Mouse (Mus musculus): ENCODE measurements around the gene Ercc4. TPM values are rescaled to one million over a fixed set of nuclear protein-coding genes. Genes with fewer than 3 reads are reported as not detected.

The Ercc4 gene
- polyA plus RNA-seq, 2 experiments, result 3.1 TPM

GRCm38 (mm10) chr16:13161516-13161915 lies 52.0 kb downstream of the Ercc4 start:
- H3K27ac ChIP-seq, result no peak overlapping the region
- 64% methylated on average over 5 of the region's 5 CpGs for WGBS (ENCODE audit: insufficient replicate concordance)
- no peak overlapping the region for H3K4me2 ChIP-seq (ENCODE audit: low read depth)
- DNase-seq (ENCODE audit: low read depth in 3 of 3, low spot score in 3 of 3), result no peak
- TF ChIP-seq CTCF (IDR thresholded peaks at IDR 0.05; ENCODE audit: low read depth), result no peak
- TF ChIP-seq EP300 (IDR thresholded peaks at IDR 0.05; ENCODE audit: low read depth), result no peak
- no peaks in the 10 kb centered on the region for H3K4me1 ChIP-seq (replicated peaks; ENCODE audit: control insufficient read depth in 2 of 2, insufficient read depth in 2 of 2, low read length in 1 of 2)
- no peak overlapping the region for H3K4me3 ChIP-seq (ENCODE audit: insufficient read depth in 1 of 2, low read depth in 2 of 2, low read length in 2 of 2)
- no peaks in the 10 kb centered on the region for H3K36me3 ChIP-seq (replicated peaks; ENCODE audit: control insufficient read depth, insufficient read depth, low read depth)
- no peak for ATAC-seq (ENCODE audit: insufficient read depth)
- H3K27me3 ChIP-seq (ENCODE audit: control insufficient read depth, insufficient read depth, low read length), result no peaks in the 10 kb centered on the region
- H3K9ac ChIP-seq (replicated peaks), result no peak overlapping the region
- no peaks in the 10 kb centered on the region for H3K9me3 ChIP-seq (ENCODE audit: control insufficient read depth, low read length)

- WGBS (ENCODE audit: insufficient replicate concordance), result 39% methylated on average over 3 of the region's 3 CpGs
- no peak overlapping the region for H3K4me3 ChIP-seq (ENCODE audit: insufficient read depth in 1 of 2, low read depth in 2 of 2, low read length in 2 of 2)
- no peaks in the 10 kb centered on the region for H3K4me1 ChIP-seq (replicated peaks; ENCODE audit: control insufficient read depth in 2 of 2, insufficient read depth in 2 of 2, low read length in 1 of 2)
- H3K27ac ChIP-seq, result no peak overlapping the region
- H3K27me3 ChIP-seq (ENCODE audit: control insufficient read depth, insufficient read depth, low read length), result no peaks in the 10 kb centered on the region
- TF ChIP-seq EP300 (IDR thresholded peaks at IDR 0.05; ENCODE audit: low read depth) (no peak), CTCF (IDR thresholded peaks at IDR 0.05; ENCODE audit: low read depth) (no peak)
- no peak for ATAC-seq (ENCODE audit: insufficient read depth)
- no peaks in the 10 kb centered on the region for H3K9me3 ChIP-seq (ENCODE audit: control insufficient read depth, low read length)
- H3K9ac ChIP-seq (replicated peaks), result no peak overlapping the region
- H3K36me3 ChIP-seq (replicated peaks; ENCODE audit: control insufficient read depth, insufficient read depth, low read depth), result no peaks in the 10 kb centered on the region
- no peak overlapping the region for H3K4me2 ChIP-seq (ENCODE audit: low read depth)
- DNase-seq (ENCODE audit: low read depth in 3 of 3, low spot score in 3 of 3), result no peak
These were observed 58.2 kb downstream of the Ercc4 start for GRCm38 (mm10) chr16:13167731-13168130.

- ATAC-seq (ENCODE audit: insufficient read depth), result no peak
- no peaks in the 10 kb centered on the region for H3K36me3 ChIP-seq (replicated peaks; ENCODE audit: control insufficient read depth, insufficient read depth, low read depth)
- H3K9ac ChIP-seq (replicated peaks), result no peak overlapping the region
- WGBS (ENCODE audit: insufficient replicate concordance), result 62% methylated on average over 5 of the region's 5 CpGs
- no peaks in the 10 kb centered on the region for H3K9me3 ChIP-seq (ENCODE audit: control insufficient read depth, low read length)
- no peaks in the 10 kb centered on the region for H3K27me3 ChIP-seq (ENCODE audit: control insufficient read depth, insufficient read depth, low read length)
- H3K4me1 ChIP-seq (replicated peaks; ENCODE audit: control insufficient read depth in 2 of 2, insufficient read depth in 2 of 2, low read length in 1 of 2), result no peaks in the 10 kb centered on the region
- no peak overlapping the region for H3K27ac ChIP-seq
- H3K4me3 ChIP-seq (ENCODE audit: insufficient read depth in 1 of 2, low read depth in 2 of 2, low read length in 2 of 2), result no peak overlapping the region
- DNase-seq (ENCODE audit: low read depth in 3 of 3, low spot score in 3 of 3), result no peak
- H3K4me2 ChIP-seq (ENCODE audit: low read depth), result no peak overlapping the region
- TF ChIP-seq CTCF (IDR thresholded peaks at IDR 0.05; ENCODE audit: low read depth) (no peak), EP300 (IDR thresholded peaks at IDR 0.05; ENCODE audit: low read depth) (no peak)
These were observed 63.7 kb downstream of the Ercc4 start for GRCm38 (mm10) chr16:13173055-13173742.

GRCm38 (mm10) chr16:13182526-13182925 lies 73.0 kb downstream of the Ercc4 start:
- Histone ChIP-seq H3K4me3 (ENCODE audit: insufficient read depth in 1 of 2, low read depth in 2 of 2, low read length in 2 of 2) (no peak overlapping the region), H3K9ac (replicated peaks) (no peak overlapping the region), H3K36me3 (replicated peaks; ENCODE audit: control insufficient read depth, insufficient read depth, low read depth) (no peaks in the 10 kb centered on the region), H3K27ac (no peak overlapping the region), H3K4me1 (replicated peaks; ENCODE audit: control insufficient read depth in 2 of 2, insufficient read depth in 2 of 2, low read length in 1 of 2) (no peaks in the 10 kb centered on the region), H3K27me3 (ENCODE audit: control insufficient read depth, insufficient read depth, low read length) (no peaks in the 10 kb centered on the region), H3K9me3 (ENCODE audit: control insufficient read depth, low read length) (no peaks in the 10 kb centered on the region), H3K4me2 (ENCODE audit: low read depth) (no peak overlapping the region)
- no peak for TF ChIP-seq CTCF (IDR thresholded peaks at IDR 0.05; ENCODE audit: low read depth)
- no peak for TF ChIP-seq EP300 (IDR thresholded peaks at IDR 0.05; ENCODE audit: low read depth)
- no peak for DNase-seq (ENCODE audit: low read depth in 3 of 3, low spot score in 3 of 3)
- ATAC-seq (ENCODE audit: insufficient read depth), result no peak
- WGBS (ENCODE audit: insufficient replicate concordance), result 75% methylated on average over 5 of the region's 5 CpGs

- Histone ChIP-seq H3K9me3 (ENCODE audit: control insufficient read depth, low read length) (no peaks in the 10 kb centered on the region), H3K36me3 (replicated peaks; ENCODE audit: control insufficient read depth, insufficient read depth, low read depth) (no peaks in the 10 kb centered on the region), H3K4me3 (ENCODE audit: insufficient read depth in 1 of 2, low read depth in 2 of 2, low read length in 2 of 2) (no peak overlapping the region), H3K4me2 (ENCODE audit: low read depth) (no peak overlapping the region), H3K27ac (no peak overlapping the region), H3K4me1 (replicated peaks; ENCODE audit: control insufficient read depth in 2 of 2, insufficient read depth in 2 of 2, low read length in 1 of 2) (no peaks in the 10 kb centered on the region), H3K27me3 (ENCODE audit: control insufficient read depth, insufficient read depth, low read length) (no peaks in the 10 kb centered on the region), H3K9ac (replicated peaks) (no peak overlapping the region)
- no peak for DNase-seq (ENCODE audit: low read depth in 3 of 3, low spot score in 3 of 3)
- 63% methylated on average over 4 of the region's 4 CpGs for WGBS (ENCODE audit: insufficient replicate concordance)
- no peak for ATAC-seq (ENCODE audit: insufficient read depth)
- TF ChIP-seq CTCF (IDR thresholded peaks at IDR 0.05; ENCODE audit: low read depth) (no peak), EP300 (IDR thresholded peaks at IDR 0.05; ENCODE audit: low read depth) (no peak)
These were observed 73.8 kb downstream of the Ercc4 start for GRCm38 (mm10) chr16:13183182-13183742.

Measured in liver, embryonic 14.5 days (tissue).